Mouse (Mus musculus) CH12.LX (cell line): ENCODE measurements at regions not wholly inside any gene's neighbourhood (a gene's known extent, or its start where the extent isn't known, plus 50 kb on each side); places are given as distances from the start of the nearest gene placed in this dataset.

Experiments used
- DNase-seq: peaks from one replicate; pipeline ENCODE4 v3.0.0-alpha.2; 2013; ENCODE audit errors: extremely low read depth
- H3K27ac ChIP-seq: 2 replicates; pipeline ENCODE4 v1.5.1; 2012; ENCODE audit warnings: low read depth, mild to moderate bottlenecking, control low read depth, moderate library complexity; ENCODE audit not compliant: insufficient read depth
- H3K27me3 ChIP-seq: replicated peaks from 2 replicates; pipeline ENCODE3; 2012; ENCODE audit warnings: inconsistent platforms
- H3K36me3 ChIP-seq, 2 experiments: replicated peaks in 1 of 2; 2 replicates each; pipeline versions ENCODE3 to v1.6.1; 2012; ENCODE audit warnings: inconsistent platforms in 1 of 2, low read length in 1 of 2, mild to moderate bottlenecking in 1 of 2, mixed read lengths in 1 of 2, moderate library complexity in 1 of 2; ENCODE audit not compliant: control insufficient read depth in 1 of 2, insufficient read depth in 1 of 2
- H3K4me1 ChIP-seq, 2 experiments: 2 replicates each; pipeline ENCODE4 v1.6.1; 2012; ENCODE audit warnings: inconsistent platforms in 1 of 2, moderate library complexity in 1 of 2; ENCODE audit not compliant: insufficient read depth in 2 of 2, control insufficient read depth in 1 of 2
- H3K4me2 ChIP-seq: 2 replicates; pipeline ENCODE4 v1.6.1; 2012; ENCODE audit warnings: low read depth, mild to moderate bottlenecking, control low read depth; ENCODE audit not compliant: poor library complexity, insufficient read depth, severe bottlenecking
- H3K4me3 ChIP-seq, 3 experiments: fragments of 150-350 bp in 1 of 3; sonication (generic) in 1 of 3; replicated peaks in 1 of 3; 2 replicates each; pipeline versions ENCODE3 to v1.5.1; 2011 to 2012; ENCODE audit warnings: low read depth in 2 of 3, low read length in 2 of 3, mild to moderate bottlenecking in 2 of 3, moderate library complexity in 2 of 3, control low read depth in 1 of 3, improper control_type of control experiment in 1 of 3, inconsistent platforms in 1 of 3, mixed read lengths in 1 of 3; ENCODE audit not compliant: poor library complexity in 1 of 3
- H3K79me2 ChIP-seq: replicated peaks from 2 replicates; pipeline ENCODE4 v1.6.1; 2012; ENCODE audit warnings: mild to moderate bottlenecking, moderate library complexity; ENCODE audit not compliant: control insufficient read depth, poor library complexity, insufficient read depth, severe bottlenecking; ENCODE audit errors: extremely low read depth
- H3K9ac ChIP-seq: 2 replicates; pipeline ENCODE4 v1.6.1; 2012; ENCODE audit warnings: low read depth, mild to moderate bottlenecking, control low read depth, moderate library complexity; ENCODE audit not compliant: insufficient read depth
- H3K9me3 ChIP-seq: replicated peaks from 2 replicates; pipeline ENCODE3; 2012; ENCODE audit warnings: low read length, inconsistent platforms, mixed read lengths
- BHLHE40 ChIP-seq: IDR thresholded peaks from 2 replicates; pipeline ENCODE4 v1.6.1; 2011; ENCODE audit warnings: mild to moderate bottlenecking, low read depth, low read length, improper control_type of control experiment
- CHD1 ChIP-seq: IDR thresholded peaks from 2 replicates; pipeline ENCODE4 v1.6.1; 2012; ENCODE audit warnings: low read depth, low read length, improper control_type of control experiment, inconsistent platforms
- CHD2 ChIP-seq: IDR thresholded peaks from 2 replicates; pipeline ENCODE4 v1.6.1; 2011; ENCODE audit warnings: low read length, improper control_type of control experiment
- CTCF ChIP-seq, 2 experiments: IDR thresholded peaks in 1 of 2; conservative IDR thresholded peaks in 1 of 2; 2 replicates each; pipeline ENCODE4 v1.5.1; 2011 to 2012; ENCODE audit warnings: low read depth in 2 of 2, low read length in 2 of 2, improper control_type of control experiment in 1 of 2, inconsistent platforms in 1 of 2, mild to moderate bottlenecking in 1 of 2, moderate library complexity in 1 of 2
- E2F4 ChIP-seq: IDR thresholded peaks from 2 replicates; pipeline ENCODE4 v1.6.1; 2011; ENCODE audit warnings: low read depth, low read length, improper control_type of control experiment; ENCODE audit not compliant: insufficient replicate concordance
- ETS1 ChIP-seq: conservative IDR thresholded peaks from 2 replicates; pipeline ENCODE4 v1.6.1; 2012; ENCODE audit warnings: low read depth, mild to moderate bottlenecking, inconsistent platforms, low read length, improper control_type of control experiment, moderate library complexity
- GABPA ChIP-seq: IDR thresholded peaks from 2 replicates; pipeline ENCODE4 v1.6.1; 2012; ENCODE audit warnings: low read depth, low read length, improper control_type of control experiment, inconsistent platforms; ENCODE audit not compliant: insufficient replicate concordance
- HCFC1 ChIP-seq: IDR thresholded peaks from 2 replicates; pipeline ENCODE4 v1.6.1; 2012; ENCODE audit warnings: low read depth, mild to moderate bottlenecking, inconsistent platforms, low read length, improper control_type of control experiment
- IRF4 ChIP-seq: IDR thresholded peaks from 2 replicates; pipeline ENCODE4 v1.6.1; 2014; ENCODE audit warnings: low read depth, mild to moderate bottlenecking, inconsistent platforms, low read length, improper control_type of control experiment
- JUND ChIP-seq: conservative IDR thresholded peaks from 2 replicates; pipeline ENCODE4 v1.6.1; 2011; ENCODE audit warnings: low read depth, low read length, improper control_type of control experiment
- KAT2A ChIP-seq: IDR thresholded peaks from 2 replicates; pipeline ENCODE4 v1.6.1; 2012; ENCODE audit warnings: low read length, improper control_type of control experiment, inconsistent platforms; ENCODE audit not compliant: insufficient replicate concordance
- MAX ChIP-seq: IDR thresholded peaks from 2 replicates; pipeline ENCODE4 v1.6.1; 2011; ENCODE audit warnings: low read length, improper control_type of control experiment
- MAZ ChIP-seq: IDR thresholded peaks from 2 replicates; pipeline ENCODE4 v1.6.1; 2012; ENCODE audit warnings: low read depth, mild to moderate bottlenecking, inconsistent platforms, low read length, improper control_type of control experiment, moderate library complexity
- MEF2A ChIP-seq: IDR thresholded peaks from 2 replicates; pipeline ENCODE4 v1.6.1; 2014; ENCODE audit warnings: low read depth, mild to moderate bottlenecking, inconsistent platforms, low read length, improper control_type of control experiment, borderline replicate concordance
- NELFE ChIP-seq: IDR thresholded peaks from 2 replicates; pipeline ENCODE4 v1.6.1; 2011; ENCODE audit warnings: low read depth, low read length, improper control_type of control experiment
- PAX5 ChIP-seq: IDR thresholded peaks from 2 replicates; pipeline ENCODE4 v1.6.1; 2012; ENCODE audit warnings: low read length, inconsistent platforms, mixed read lengths
- POLR2A ChIP-seq: IDR thresholded peaks from 2 replicates; pipeline ENCODE4 v1.6.1; 2011; ENCODE audit warnings: low read depth, mild to moderate bottlenecking, improper control_type of control experiment, low read length
- POLR2AphosphoS2 ChIP-seq: IDR thresholded peaks from 2 replicates; pipeline ENCODE4 v1.6.1; 2011; ENCODE audit warnings: low read depth, low read length, improper control_type of control experiment
- RAD21 ChIP-seq: IDR thresholded peaks from 2 replicates; pipeline ENCODE4 v1.6.1; 2011; ENCODE audit warnings: low read depth, mild to moderate bottlenecking, low read length, improper control_type of control experiment, moderate library complexity
- SMC3 ChIP-seq: IDR thresholded peaks from 2 replicates; pipeline ENCODE4 v1.6.1; 2011; ENCODE audit warnings: low read depth, low read length, improper control_type of control experiment
- TBP ChIP-seq: conservative IDR thresholded peaks from 2 replicates; pipeline ENCODE4 v1.6.1; 2011; ENCODE audit warnings: low read depth, low read length, improper control_type of control experiment
- UBTF ChIP-seq: IDR thresholded peaks from 2 replicates; pipeline ENCODE4 v1.6.1; 2012; ENCODE audit warnings: low read depth, mild to moderate bottlenecking, inconsistent platforms, low read length, improper control_type of control experiment, moderate library complexity
- ZKSCAN1 ChIP-seq: IDR thresholded peaks from 2 replicates; pipeline ENCODE4 v1.6.1; 2012; ENCODE audit warnings: low read depth, inconsistent platforms, low read length, improper control_type of control experiment, borderline replicate concordance
- dilution Hi-C: fragments of 300-500 bp; cut with MboI; formaldehyde crosslinking; loops from 2 replicates; pipeline ENCODE4 v1.14.3; 2020; ENCODE audit warnings: low sequenced_read_pairs; ENCODE audit not compliant: extremely low pct_unique_long_range_greater_than_20kb, extremely low pct_ligation_motif_present
- in situ Hi-C: fragments of 300-500 bp; cut with MboI; formaldehyde crosslinking; loops from 3 replicates; pipeline ENCODE4 v1.14.3; 2019; ENCODE audit warnings: low sequenced_read_pairs, low pct_ligation_motif_present, low pct_unique_long_range_greater_than_20kb, mixed read lengths

DNA sequence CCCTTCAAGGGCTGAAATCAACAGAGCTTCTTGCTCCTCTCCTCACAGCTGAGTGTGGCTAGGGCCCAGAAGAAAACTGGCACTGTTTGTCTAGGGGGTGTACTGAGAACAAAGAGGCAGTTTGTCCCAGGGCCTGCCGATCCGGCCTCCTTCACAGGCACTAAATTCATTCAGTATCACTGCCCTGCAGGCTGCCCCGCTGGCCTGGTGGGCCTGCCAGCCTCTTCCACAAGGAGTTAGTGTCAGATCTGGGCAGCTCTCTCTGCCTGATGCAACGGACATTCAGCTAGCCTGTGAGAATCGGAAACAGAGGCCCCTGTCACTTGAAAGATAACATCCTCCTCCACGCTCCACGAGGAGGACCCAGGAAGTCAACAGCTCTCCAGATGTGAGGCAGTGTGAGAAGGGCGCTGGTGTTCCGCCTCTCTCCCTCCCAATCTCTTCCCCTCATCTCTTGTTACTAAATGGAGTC is 83.5 kb upstream of the Usp24 start:
- Histone ChIP-seq H3K9me3 (peaks cover 4% of the 10 kb centered on the region), H3K27ac (no peak overlapping the region), H3K36me3 (no peaks in the 10 kb centered on the region), H3K4me1 (peaks cover 2 to 12% of the 10 kb centered on the region in 2 experiments), H3K4me3 (no peak overlapping the region), H3K27me3 (no peaks in the 10 kb centered on the region), H3K79me2 (no peaks in the 10 kb centered on the region), H3K9ac (no peak overlapping the region), H3K4me2 (no peak overlapping the region)
- in situ Hi-C loops: no loop called here
- dilution Hi-C loops: no loop called here
- TF ChIP-seq MAZ: no peak
- TF ChIP-seq PAX5: no peak
- no peak for TF ChIP-seq IRF4
- TF ChIP-seq SMC3: no peak
- TF ChIP-seq JUND: no peak
- DNase-seq: no peak

DNA sequence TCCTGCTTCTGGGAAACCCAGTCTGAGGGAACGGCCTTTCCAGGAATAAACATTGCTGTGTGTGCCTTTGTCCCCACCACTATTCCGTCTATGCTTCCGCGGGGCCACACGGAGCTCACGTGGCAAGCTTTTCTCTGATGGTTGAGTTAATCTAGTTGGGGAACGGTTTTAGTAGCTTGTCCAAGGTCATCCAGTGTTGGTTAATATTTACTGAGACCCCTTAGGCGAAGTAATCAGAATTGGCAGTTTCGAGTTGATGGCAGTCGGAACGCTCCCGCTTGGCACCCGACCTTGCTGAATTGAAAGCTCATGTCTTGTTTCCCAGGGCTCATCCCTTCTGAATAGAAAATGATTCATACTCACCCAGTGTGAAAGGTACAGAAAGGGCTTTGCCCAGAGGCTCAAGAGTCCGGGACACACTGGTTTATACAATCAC is 71.6 kb upstream of the Usp24 start:
- dilution Hi-C loops: no loop called here

DNA sequence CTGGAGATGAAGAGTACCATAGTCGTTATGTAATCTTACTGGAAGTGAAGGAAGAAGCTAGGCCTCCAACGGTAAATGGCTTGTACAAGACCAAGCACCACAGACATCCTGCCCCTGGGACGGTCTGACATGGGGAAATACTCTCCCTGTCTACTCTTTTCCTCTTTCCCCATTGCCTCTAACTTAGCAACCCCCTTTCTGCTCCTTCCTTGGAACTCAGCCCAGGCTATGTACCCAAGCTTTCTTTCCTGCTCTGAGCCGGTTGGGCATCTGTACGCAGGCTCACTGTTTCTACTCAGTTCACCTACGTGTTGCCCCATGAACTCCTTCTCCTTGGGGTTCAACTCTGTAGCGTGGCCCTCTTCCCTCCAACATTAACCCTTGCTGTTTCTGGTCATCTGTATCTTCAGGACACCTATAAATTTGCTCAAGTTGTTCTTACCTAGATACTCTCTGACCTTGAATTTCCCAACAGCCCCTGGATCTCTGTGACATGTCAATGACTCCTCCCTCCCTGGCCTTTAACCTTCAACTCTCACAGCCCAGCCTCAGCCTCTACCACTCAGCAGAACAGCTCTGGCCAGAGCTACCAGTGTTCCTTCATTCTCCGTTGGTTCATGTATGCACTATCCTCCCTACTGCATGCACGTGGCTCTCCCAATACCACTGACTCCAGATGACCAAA is 71.0 kb upstream of the Usp24 start:
- dilution Hi-C loops: no loop called here
- H3K4me2 ChIP-seq: no peak overlapping the region
- no peaks in the 10 kb centered on the region for H3K27me3 ChIP-seq
- peaks cover 3% of the 10 kb centered on the region for H3K9me3 ChIP-seq
- no peaks in the 10 kb centered on the region for H3K36me3 ChIP-seq
- TF ChIP-seq TBP (no peak), NELFE (no peak), IRF4 (no peak), ZKSCAN1 (no peak), UBTF (no peak), MAX (no peak), CHD2 (no peak), GABPA (no peak), MEF2A (no peak), POLR2A (no peak), CTCF (conservative IDR thresholded peaks at IDR 0.05 in 1 of 2, IDR thresholded peaks at IDR 0.05 in 1 of 2; ENCODE audit: low read depth in 2 of 2, low read length in 2 of 2) (no peak), ETS1 (no peak)
- TF ChIP-seq, all 38 proteins: peak for 0
- H3K9ac ChIP-seq: no peak overlapping the region
- no peaks in the 10 kb centered on the region for H3K4me1 ChIP-seq
- DNase-seq: no peak
- in situ Hi-C loops: no loop called here
- no peaks in the 10 kb centered on the region for H3K79me2 ChIP-seq
- H3K4me3 ChIP-seq: no peak overlapping the region
- no peak overlapping the region for H3K27ac ChIP-seq

More for the DNA sequence above, 71.6 kb upstream of the Usp24 start:
- H3K4me2 ChIP-seq: no peak overlapping the region
- H3K36me3 ChIP-seq: no peaks in the 10 kb centered on the region
- H3K9ac ChIP-seq: no peak overlapping the region
- H3K9me3 ChIP-seq: peaks cover 3% of the 10 kb centered on the region
- TF ChIP-seq MAX (no peak), E2F4 (no peak), POLR2AphosphoS2 (no peak), PAX5 (no peak), SMC3 (no peak), RAD21 (no peak), BHLHE40 (no peak), CHD1 (no peak), TBP (no peak), HCFC1 (no peak), KAT2A (no peak)
- TF ChIP-seq, all 38 proteins: peak for 0
- in situ Hi-C loops: no loop called here
- H3K27ac ChIP-seq: no peak overlapping the region
- H3K4me3 ChIP-seq: no peak overlapping the region
- no peaks in the 10 kb centered on the region for H3K4me1 ChIP-seq
- H3K79me2 ChIP-seq: no peaks in the 10 kb centered on the region
- no peaks in the 10 kb centered on the region for H3K27me3 ChIP-seq
- no peak for DNase-seq
